31 mouse cellular contexts compared by ENCODE assay signal in genomic region chr12:73087086-73087485, GRCm38 (mm10). TPM values are rescaled to one million over a fixed set of nuclear protein-coding genes. Genes with fewer than 3 reads are reported as not detected.
"Had no signal": no experiment of that assay in that cellular context is flagged by ENCODE, and none has a peak within 500 bp of the region (broad histone marks: within the 10 kb centered on the region; RNA-seq: fewer than 3 reads in every experiment).

No protein-coding gene starts in this region.

- H3K4me3 ChIP-seq: gastrocnemius, adult 2 months; heart, adult 2 months; heart, embryonic 13.5 days; heart, embryonic 15.5 days; hindbrain, embryonic 10.5 days; hindbrain, embryonic 12.5 days; intestine, embryonic 15.5 days; layer of hippocampus, adult 2 months; left cerebral cortex, adult 2 months; limb, embryonic 10.5 days; limb, embryonic 12.5 days; liver, embryonic 13.5 days; liver, embryonic 15.5 days had no signal

- ATAC-seq: hindbrain, embryonic 16.5 days; inflammation-experienced regulatory T-cells, adult 6 months; intestine, embryonic 15.5 days; intestine, postnatal 0 days had no signal

- H3K27me3 ChIP-seq: heart, embryonic 13.5 days; heart, embryonic 15.5 days; hindbrain, embryonic 12.5 days; intestine, embryonic 15.5 days; limb, embryonic 12.5 days had no signal

- H3K9ac ChIP-seq: heart, embryonic 13.5 days; heart, embryonic 15.5 days; hindbrain, embryonic 12.5 days; hindbrain, embryonic 14.5 days; intestine, embryonic 15.5 days; limb, embryonic 12.5 days; liver, embryonic 13.5 days; liver, embryonic 15.5 days had no signal

- H3K27ac ChIP-seq: gastrocnemius, adult 2 months; heart, adult 2 months; heart, embryonic 13.5 days; heart, embryonic 15.5 days; hindbrain, embryonic 10.5 days; hindbrain, embryonic 12.5 days; hindbrain, embryonic 14.5 days; intestine, embryonic 15.5 days; layer of hippocampus, adult 2 months; left cerebral cortex, adult 2 months; limb, embryonic 10.5 days; limb, embryonic 12.5 days; liver, embryonic 13.5 days; liver, embryonic 15.5 days had no signal

- H3K4me2 ChIP-seq: heart, embryonic 11.5 days; heart, embryonic 13.5 days; heart, embryonic 15.5 days; hindbrain, embryonic 12.5 days; hindbrain, embryonic 14.5 days; intestine, embryonic 15.5 days; limb, embryonic 12.5 days; liver, embryonic 11.5 days; liver, embryonic 13.5 days; liver, embryonic 15.5 days had no signal

- DNase-seq: gastrocnemius, adult 2 months; gastrocnemius, postnatal 10 days; gastrocnemius, postnatal 25 days; heart, adult 2 months; heart, postnatal 14 days; heart, postnatal 36 days; kidney, adult 18-20 months; kidney, adult 8-10 months; kidney, postnatal 10 days; kidney, postnatal 25 days; kidney, postnatal 4 days; liver; liver, embryonic 13.5 days had no signal

- H3K36me3 ChIP-seq: heart, embryonic 13.5 days; heart, embryonic 15.5 days; hindbrain, embryonic 10.5 days; hindbrain, embryonic 12.5 days; intestine, embryonic 15.5 days; limb, embryonic 10.5 days; limb, embryonic 12.5 days; liver, embryonic 13.5 days; liver, embryonic 15.5 days had no signal

- H3K4me1 ChIP-seq: heart, embryonic 13.5 days; heart, embryonic 15.5 days; hindbrain, embryonic 10.5 days; hindbrain, embryonic 12.5 days; intestine, embryonic 15.5 days; limb, embryonic 12.5 days had no signal

- H3K9me3 ChIP-seq: heart, embryonic 13.5 days; heart, embryonic 15.5 days; hindbrain, embryonic 10.5 days; hindbrain, embryonic 12.5 days; intestine, embryonic 15.5 days; limb, embryonic 10.5 days; limb, embryonic 12.5 days; liver, embryonic 13.5 days; liver, embryonic 15.5 days had no signal

RNA-seq across cellular contexts. Expression of gene Six4, which starts 26.2 kb away (rescaled TPM):
- total RNA-seq: granulocyte monocyte progenitor cell, adult 5-6 weeks had no signal

RNA-seq across cellular contexts. Expression of gene Six1, which starts 33.4 kb away (rescaled TPM):
- total RNA-seq: granulocyte monocyte progenitor cell, adult 5-6 weeks; layer of hippocampus, postnatal 25 days had no signal
- polyA plus RNA-seq: inflammation-experienced regulatory T-cells, adult 6 months; intestine, postnatal 0 days had no signal
